Mouse (Mus musculus): Measurements from ENCODE around the gene Ap5z1. TPM values are rescaled to one million over a fixed set of nuclear protein-coding genes. Genes with fewer than 3 reads are reported as not detected.
A peak's percentile ranks its signal among the peaks of the same experiment; 100 is the strongest.

Ap5z1 gene
- polyA plus RNA-seq, 1 experiment from 2014 or later = 8.8 TPM

DNA sequence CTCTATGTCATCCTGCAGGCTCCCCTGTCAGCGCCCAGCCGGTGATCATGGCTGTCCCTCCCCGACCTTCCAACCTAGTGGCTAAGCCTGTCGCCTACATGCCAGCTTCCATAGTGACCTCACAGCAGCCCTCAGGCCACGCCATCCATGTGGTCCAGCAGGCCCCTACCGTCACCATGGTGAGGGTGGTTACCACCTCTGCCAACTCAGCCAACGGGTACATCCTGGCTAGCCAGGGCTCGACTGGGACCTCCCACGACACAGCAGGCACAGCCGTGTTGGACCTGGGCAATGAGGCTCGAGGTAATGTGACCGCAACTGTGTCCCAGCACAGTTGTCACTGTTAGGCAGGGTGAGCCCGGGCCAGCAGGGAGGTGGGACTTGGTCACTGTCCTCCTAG lies 10.0 kb upstream of the Ap5z1 start:
- H3K36me3 ChIP-seq = peaks cover 98% of the 10 kb centered on the region
- H3K9ac ChIP-seq (replicated peaks) = no peak overlapping the region
- H3K4me2 ChIP-seq = no peak overlapping the region
- no peak for ATAC-seq (ENCODE audit: insufficient number of reproducible peaks, insufficient read depth, low FRiP score, low TSS enrichment, low read depth)
- no peak overlapping the region for H3K27ac ChIP-seq
- no peaks in the 10 kb centered on the region for H3K4me1 ChIP-seq (replicated peaks)
- no peaks in the 10 kb centered on the region for H3K9me3 ChIP-seq
- no peak overlapping the region for H3K4me3 ChIP-seq (replicated peaks)
- H3K27me3 ChIP-seq = no peaks in the 10 kb centered on the region
- WGBS = 94% methylated on average over 13 of the region's 13 CpGs

GRCm38 (mm10) chr5:142456318-142456717 lies 7.4 kb upstream of the Ap5z1 start:
- Histone ChIP-seq H3K9ac (replicated peaks) (no peak overlapping the region), H3K27ac (no peak overlapping the region), H3K4me1 (replicated peaks) (no peaks in the 10 kb centered on the region), H3K27me3 (no peaks in the 10 kb centered on the region), H3K9me3 (no peaks in the 10 kb centered on the region), H3K4me2 (no peak overlapping the region), H3K4me3 (replicated peaks) (no peak overlapping the region), H3K36me3 (peaks cover 94% of the 10 kb centered on the region)
- no peak for ATAC-seq (ENCODE audit: insufficient number of reproducible peaks, insufficient read depth, low FRiP score, low TSS enrichment, low read depth)
- 58% methylated on average over 15 of the region's 15 CpGs for WGBS

- H3K9me3 ChIP-seq = no peaks in the 10 kb centered on the region
- 57% methylated on average over 10 of the region's 10 CpGs for WGBS
- H3K4me2 ChIP-seq = no peak overlapping the region
- H3K9ac ChIP-seq (replicated peaks) = no peak overlapping the region
- H3K27ac ChIP-seq = no peak overlapping the region
- H3K4me3 ChIP-seq (replicated peaks) = no peak overlapping the region
- H3K4me1 ChIP-seq (replicated peaks) = no peaks in the 10 kb centered on the region
- H3K27me3 ChIP-seq = no peaks in the 10 kb centered on the region
- H3K36me3 ChIP-seq = peaks cover 89% of the 10 kb centered on the region
- ATAC-seq (ENCODE audit: insufficient number of reproducible peaks, insufficient read depth, low FRiP score, low TSS enrichment, low read depth) = no peak
These were observed 6.4 kb upstream of the Ap5z1 start for GRCm38 (mm10) chr5:142457345-142457744.

- Histone ChIP-seq H3K4me2 (no peak overlapping the region), H3K27me3 (no peaks in the 10 kb centered on the region), H3K9me3 (no peaks in the 10 kb centered on the region), H3K4me3 (replicated peaks) (no peak overlapping the region), H3K27ac (no peak overlapping the region), H3K4me1 (replicated peaks) (peaks cover 2% of the 10 kb centered on the region; the same call in 1 of the 2 replicates), H3K9ac (replicated peaks) (no peak overlapping the region), H3K36me3 (peaks cover 72% of the 10 kb centered on the region)
- no peak for ATAC-seq (ENCODE audit: insufficient number of reproducible peaks, insufficient read depth, low FRiP score, low TSS enrichment, low read depth)
- WGBS = 90% methylated on average over 17 of the region's 17 CpGs
These were observed 4.8 kb upstream of the Ap5z1 start for GRCm38 (mm10) chr5:142458791-142459557.

GRCm38 (mm10) chr5:142459834-142460233 lies 3.9 kb upstream of the Ap5z1 start:
- H3K36me3 ChIP-seq = peaks cover 64% of the 10 kb centered on the region
- 87% methylated on average over 5 of the region's 5 CpGs for WGBS
- no peaks in the 10 kb centered on the region for H3K9me3 ChIP-seq
- H3K27me3 ChIP-seq = no peaks in the 10 kb centered on the region
- H3K9ac ChIP-seq (replicated peaks) = no peak overlapping the region
- ATAC-seq (ENCODE audit: insufficient number of reproducible peaks, insufficient read depth, low FRiP score, low TSS enrichment, low read depth) = no peak
- peaks cover 7% of the 10 kb centered on the region for H3K4me1 ChIP-seq (replicated peaks)
- no peak overlapping the region for H3K27ac ChIP-seq
- H3K4me2 ChIP-seq = no peak overlapping the region
- H3K4me3 ChIP-seq (replicated peaks) = no peak overlapping the region

DNA sequence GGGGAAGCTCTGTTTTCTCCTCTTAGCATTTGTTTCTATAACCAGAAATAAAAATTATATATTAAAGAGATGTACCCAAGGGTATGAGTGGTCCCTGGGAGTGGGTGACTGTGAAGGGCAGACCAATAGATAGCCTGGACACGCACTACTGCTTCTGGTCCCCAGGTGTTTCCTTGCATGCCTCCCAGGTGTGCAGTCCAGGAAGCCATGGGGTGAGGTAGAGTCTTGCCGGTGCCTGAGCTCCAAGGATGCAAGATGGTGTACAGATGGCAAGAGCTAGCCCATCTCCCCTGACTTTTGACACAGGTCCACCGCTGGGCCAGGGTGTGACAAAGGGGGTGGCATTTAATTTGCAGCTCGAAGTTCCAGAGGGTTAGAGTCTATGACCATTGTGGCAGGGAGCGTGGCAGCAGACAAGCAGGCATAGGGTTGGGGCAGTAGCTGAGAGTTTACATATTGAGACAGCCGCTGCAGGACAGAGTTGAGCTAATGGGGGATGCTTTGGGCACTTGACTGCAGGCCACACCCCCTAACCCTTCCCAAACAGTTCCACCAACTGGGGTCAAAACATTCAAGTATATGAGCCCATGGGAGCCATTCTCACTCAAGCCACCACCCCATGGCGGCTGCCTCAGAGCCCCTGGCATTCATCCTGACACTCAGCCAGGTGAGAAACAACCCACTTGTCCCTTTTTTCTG lies 1.7 kb upstream of the Ap5z1 start:
- WGBS = 93% methylated on average over 7 of the region's 7 CpGs
- ATAC-seq (ENCODE audit: insufficient number of reproducible peaks, insufficient read depth, low FRiP score, low TSS enrichment, low read depth) = no peak
- H3K9ac ChIP-seq (replicated peaks) = no peak overlapping the region
- H3K9me3 ChIP-seq = no peaks in the 10 kb centered on the region
- no peak overlapping the region for H3K4me2 ChIP-seq
- no peak overlapping the region for H3K4me3 ChIP-seq (replicated peaks)
- no peak overlapping the region for H3K27ac ChIP-seq
- H3K36me3 ChIP-seq = peaks cover 41% of the 10 kb centered on the region
- H3K27me3 ChIP-seq = no peaks in the 10 kb centered on the region
- peaks cover 9% of the 10 kb centered on the region for H3K4me1 ChIP-seq (replicated peaks)

- H3K27me3 ChIP-seq = no peaks in the 10 kb centered on the region
- no peak overlapping the region for H3K4me3 ChIP-seq (replicated peaks)
- H3K4me2 ChIP-seq = no peak overlapping the region
- WGBS = 97% methylated on average over 2 of the region's 2 CpGs
- no peak overlapping the region for H3K9ac ChIP-seq (replicated peaks)
- H3K4me1 ChIP-seq (replicated peaks) = peaks cover 9% of the 10 kb centered on the region
- H3K36me3 ChIP-seq = peaks cover 40% of the 10 kb centered on the region
- no peak overlapping the region for H3K27ac ChIP-seq
- H3K9me3 ChIP-seq = no peaks in the 10 kb centered on the region
- no peak for ATAC-seq (ENCODE audit: insufficient number of reproducible peaks, insufficient read depth, low FRiP score, low TSS enrichment, low read depth)
These were observed 1.1 kb upstream of the Ap5z1 start for GRCm38 (mm10) chr5:142462641-142462948.

GRCm38 (mm10) chr5:142463011-142463410 lies 733 bp upstream of the Ap5z1 start:
- whole genome bisulfite sequencing = 84% methylated on average over 6 of the region's 6 CpGs
- Histone ChIP-seq H3K9me3 (no peaks in the 10 kb centered on the region), H3K4me2 (peak overlapping the region; percentile 93), H3K9ac (replicated peaks) (no peak overlapping the region; the same call in 1 of the 2 replicates), H3K27me3 (no peaks in the 10 kb centered on the region), H3K4me1 (replicated peaks) (peaks cover 9% of the 10 kb centered on the region), H3K27ac (peak overlapping the region; percentile 79; the same call in 1 of the 2 replicates), H3K4me3 (replicated peaks) (peak overlapping the region; percentile 83; the same call in 1 of the 2 replicates), H3K36me3 (peaks cover 40% of the 10 kb centered on the region)
- ATAC-seq (ENCODE audit: insufficient number of reproducible peaks, insufficient read depth, low FRiP score, low TSS enrichment, low read depth) = no peak

DNA sequence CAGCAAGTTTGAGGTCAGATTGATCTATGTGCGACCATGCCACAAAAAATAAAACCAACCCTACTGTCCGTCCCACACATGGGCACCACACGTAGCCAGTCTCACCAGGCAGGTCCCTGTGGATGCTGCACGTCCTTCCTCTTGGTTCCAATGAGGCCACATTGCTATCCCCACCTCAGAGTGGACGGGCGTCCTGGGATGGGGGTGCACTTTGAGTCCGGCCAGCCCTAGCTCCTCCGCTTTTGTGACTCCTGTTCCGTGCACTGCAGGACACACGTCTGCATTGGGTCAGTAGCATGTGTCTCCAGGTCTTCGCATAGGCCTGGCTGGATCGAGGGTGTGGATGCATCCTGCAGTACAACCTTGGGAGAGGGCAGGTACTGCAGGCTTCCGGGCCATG lies 4.6 kb downstream of the Ap5z1 start:
- Histone ChIP-seq H3K27ac (no peak overlapping the region), H3K27me3 (no peaks in the 10 kb centered on the region), H3K4me1 (replicated peaks) (peaks cover 7% of the 10 kb centered on the region), H3K9ac (replicated peaks) (no peak overlapping the region), H3K36me3 (peaks cover 39% of the 10 kb centered on the region), H3K4me3 (replicated peaks) (no peak overlapping the region), H3K4me2 (no peak overlapping the region), H3K9me3 (no peaks in the 10 kb centered on the region)
- no peak for ATAC-seq (ENCODE audit: insufficient number of reproducible peaks, insufficient read depth, low FRiP score, low TSS enrichment, low read depth)
- 92% methylated on average over 13 of the region's 13 CpGs for WGBS

DNA sequence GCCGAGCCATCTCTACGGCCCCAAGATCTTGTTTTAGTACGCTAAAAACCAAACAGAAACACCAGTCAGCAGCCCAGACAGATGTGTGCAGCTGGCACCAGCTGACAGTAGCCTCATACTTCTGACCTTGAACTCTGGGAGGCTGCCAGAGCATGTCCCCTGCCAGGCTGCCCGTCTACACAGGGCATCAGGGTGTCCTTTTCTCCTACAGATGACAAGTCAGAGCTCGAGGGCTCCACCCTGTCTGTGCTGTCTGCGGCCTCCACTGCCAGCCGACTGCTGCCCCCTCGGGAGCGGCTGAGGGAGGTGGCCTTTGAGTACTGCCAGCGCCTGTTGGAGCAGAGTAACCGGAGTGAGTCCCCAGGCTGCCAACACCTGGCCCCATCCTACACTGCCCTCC lies 6.1 kb downstream of the Ap5z1 start:
- no peak overlapping the region for H3K27ac ChIP-seq
- no peak overlapping the region for H3K4me3 ChIP-seq (replicated peaks)
- WGBS = 91% methylated on average over 11 of the region's 11 CpGs
- no peak overlapping the region for H3K9ac ChIP-seq (replicated peaks)
- H3K9me3 ChIP-seq = no peaks in the 10 kb centered on the region
- H3K27me3 ChIP-seq = no peaks in the 10 kb centered on the region
- H3K4me1 ChIP-seq (replicated peaks) = peaks cover 2% of the 10 kb centered on the region
- no peak overlapping the region for H3K4me2 ChIP-seq
- no peak for ATAC-seq (ENCODE audit: insufficient number of reproducible peaks, insufficient read depth, low FRiP score, low TSS enrichment, low read depth)
- peaks cover 39% of the 10 kb centered on the region for H3K36me3 ChIP-seq

- Histone ChIP-seq H3K4me1 (replicated peaks) (no peaks in the 10 kb centered on the region), H3K4me2 (no peak overlapping the region), H3K4me3 (replicated peaks) (no peak overlapping the region), H3K27me3 (no peaks in the 10 kb centered on the region), H3K9me3 (no peaks in the 10 kb centered on the region), H3K9ac (replicated peaks) (no peak overlapping the region; the same call in 1 of the 2 replicates), H3K36me3 (peaks cover 25% of the 10 kb centered on the region), H3K27ac (no peak overlapping the region)
- no peak for ATAC-seq (ENCODE audit: insufficient number of reproducible peaks, insufficient read depth, low FRiP score, low TSS enrichment, low read depth)
- 79% methylated on average over 10 of the region's 10 CpGs for WGBS
These were observed 10.0 kb downstream of the Ap5z1 start for GRCm38 (mm10) chr5:142473696-142474095.
